Mouse (Mus musculus) neutrophil, adult 65 days (primary cell): ENCODE measurements around the gene Tmed5. TPM values are rescaled to one million over a fixed set of nuclear protein-coding genes. Genes with fewer than 3 reads are reported as not detected.

ENCODE experiments used
- total RNA-seq: library from RNA; stranded (reverse); gene quantifications from 2 replicates; pipeline ENCODE4 v1.2.4, GENCODE M21; 2023

Tmed5 gene
- 52.1 and 55.3 TPM in 2 replicates for total RNA-seq

DNA sequence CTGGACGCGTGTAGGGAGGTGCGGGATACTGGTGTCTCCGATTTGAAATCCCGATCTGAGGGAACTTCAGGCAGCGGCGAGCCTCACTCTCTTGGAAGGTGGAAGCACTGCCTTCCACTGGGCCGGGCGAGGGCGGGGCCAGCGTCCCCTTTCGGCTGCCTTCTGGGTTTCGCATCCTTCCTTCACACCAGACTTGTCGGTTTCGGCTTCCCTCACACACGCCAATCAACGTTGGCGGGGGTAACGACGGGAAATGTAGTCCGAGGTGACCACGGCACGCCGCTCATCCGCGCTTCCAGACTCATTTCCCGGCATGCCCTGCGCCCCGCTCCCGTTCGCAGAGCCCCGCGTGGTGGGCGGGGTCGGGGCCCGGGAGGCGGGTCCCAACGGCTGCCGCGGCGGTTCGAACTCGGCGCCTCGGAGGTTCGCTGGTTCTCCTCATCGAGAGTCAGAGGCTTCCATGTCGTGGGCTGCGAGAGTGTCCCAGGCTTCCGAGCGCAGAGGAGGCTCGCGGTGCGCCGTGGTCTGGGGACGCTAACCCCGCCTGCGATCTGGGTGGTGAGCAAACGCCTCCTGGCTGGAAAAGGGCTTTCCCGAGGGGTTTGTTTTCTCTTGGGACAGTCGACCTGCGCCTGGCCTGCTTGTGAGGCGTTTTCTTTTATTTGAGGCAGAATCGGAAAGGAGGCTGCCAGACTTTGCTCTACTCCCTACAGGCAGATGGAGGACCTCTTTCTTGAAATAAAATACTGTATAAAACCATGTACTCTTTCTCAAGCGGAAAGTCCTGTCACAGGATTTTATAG, at the start of gene Tmed5, which contains the start of gene Ccdc18:
Tmed5 (minus strand) TSS at position 180 of the 803 bp plus-strand sequence.
Ccdc18 (plus strand) TSS at position 435 of the 803 bp plus-strand sequence.

DNA sequence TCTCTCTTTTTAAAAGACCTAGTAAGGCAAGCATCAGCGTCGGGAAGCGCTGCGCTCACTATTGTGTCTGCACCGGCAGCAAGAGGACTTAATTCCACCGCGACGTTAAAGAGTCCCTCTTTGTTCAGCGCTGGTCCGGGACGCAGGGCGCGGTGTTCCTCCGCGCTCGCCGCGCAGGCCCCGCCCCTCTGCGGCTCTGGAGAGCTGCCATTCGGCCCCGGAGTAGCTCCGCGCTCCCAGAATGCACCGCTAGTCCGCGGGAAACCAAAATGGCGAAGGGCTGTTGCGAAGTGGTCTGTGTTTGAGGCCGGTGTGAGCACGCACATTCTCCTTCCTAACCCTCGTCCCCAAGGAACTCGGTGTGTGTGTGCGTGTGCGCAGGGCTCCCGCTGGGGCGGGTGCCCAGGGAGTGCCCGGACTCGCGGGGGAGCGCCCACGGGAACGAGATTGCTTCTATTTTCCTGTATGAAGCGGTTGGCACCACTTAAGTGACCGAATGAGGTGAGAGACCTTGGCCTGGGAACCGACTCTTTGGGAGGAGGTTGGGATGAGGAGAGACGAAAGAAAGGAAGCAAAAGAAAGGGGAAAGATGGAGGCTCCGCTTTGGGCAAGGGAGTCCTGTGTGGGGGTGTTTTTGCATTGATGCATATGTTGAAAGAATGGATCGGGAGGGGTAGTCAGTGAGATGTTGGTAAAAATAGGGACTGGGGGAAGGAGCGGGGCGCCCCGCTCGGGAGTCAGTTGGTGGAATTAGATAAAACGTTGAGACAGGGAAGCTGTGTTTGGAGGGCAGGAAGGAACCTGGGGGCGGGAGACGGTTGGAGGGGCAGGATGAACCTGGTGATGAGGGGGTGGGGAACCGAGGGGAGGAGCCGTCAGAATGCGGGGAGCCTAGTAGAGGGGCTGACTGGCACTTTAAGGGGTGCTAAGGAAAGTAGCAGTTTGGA, 66.7 kb downstream of the Tmed5 start, which contains the start of gene Mtf2:
Mtf2 (plus strand) TSS at position 210 of the 947 bp plus-strand sequence.

Other genes starting within 250 kb of the Tmed5 start
- 44.3 and 62.3 TPM in 2 replicates for gene Rpl5, start 232.1 kb downstream of the Tmed5 start, total RNA-seq
- gene Fam69a, start 145.5 kb downstream of the Tmed5 start, total RNA-seq = 14.6 and 14.8 TPM in 2 replicates
- gene Mtf2, start 66.9 kb downstream of the Tmed5 start, total RNA-seq = 38.8 and 49.8 TPM in 2 replicates
- 3.4 and 5.9 TPM in 2 replicates for gene Ccdc18, start 255 bp upstream of the Tmed5 start, total RNA-seq
- 29.8 and 32.9 TPM in 2 replicates for gene Dr1, start 136.3 kb upstream of the Tmed5 start, total RNA-seq
- 1.1 and 1.5 TPM in 2 replicates for gene Pigg, start 180.0 kb upstream of the Tmed5 start, total RNA-seq
- 0.20 TPM in 1 of 2 replicates, not detected in the other for gene Gm42517, start 235.3 kb upstream of the Tmed5 start, total RNA-seq